Mouse (Mus musculus): Measurements from ENCODE around the gene Rap1gap.

DNA sequence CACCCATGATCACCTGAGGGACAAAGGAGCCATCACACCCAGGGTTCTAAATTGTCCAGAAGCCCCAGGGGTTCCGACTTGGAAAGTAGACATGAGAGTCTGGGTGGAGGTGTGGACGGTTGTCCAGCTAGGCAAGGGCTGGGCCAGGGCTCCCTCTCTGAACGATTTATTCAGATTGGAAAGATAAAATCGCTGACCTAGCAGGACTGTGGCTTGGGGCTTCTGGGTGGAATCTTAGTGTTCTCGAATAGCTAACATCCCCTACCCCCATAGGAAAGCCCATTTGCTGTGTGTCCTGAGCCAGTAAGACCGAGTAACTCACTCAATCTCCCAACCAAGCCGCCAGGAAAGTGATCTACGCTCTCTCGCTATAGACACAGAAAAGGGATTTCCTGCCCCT lies 85.2 kb downstream of the Rap1gap start:
- TF ChIP-seq EP300 (IDR thresholded peaks at IDR 0.05; ENCODE audit: low read depth) (no peak), CTCF (IDR thresholded peaks at IDR 0.05; ENCODE audit: low read depth) (no peak)
